Mouse (Mus musculus): ENCODE data around the gene Otof.
A peak's percentile ranks its signal among the peaks of the same experiment; 100 is the strongest.

Gene Otof

GRCm38 (mm10) chr5:30401165-30401564 is 60.6 kb downstream of the Otof start:
- H3K36me3 ChIP-seq (ENCODE audit: control insufficient read depth, insufficient read depth, low read length, poor library complexity, severe bottlenecking): no peaks in the 10 kb centered on the region
- no peaks in the 10 kb centered on the region for H3K27me3 ChIP-seq (ENCODE audit: control insufficient read depth, insufficient read depth, low read length, poor library complexity, severe bottlenecking)
- no peak for DNase-seq (ENCODE audit: low read depth, low spot score)

- Histone ChIP-seq H3K36me3 (ENCODE audit: control insufficient read depth, insufficient read depth, low read length, poor library complexity, severe bottlenecking) (no peaks in the 10 kb centered on the region), H3K27me3 (ENCODE audit: control insufficient read depth, insufficient read depth, low read length, poor library complexity, severe bottlenecking) (no peaks in the 10 kb centered on the region)
- DNase-seq (ENCODE audit: low read depth, low spot score): no peak
Measured at GRCm38 (mm10) chr5:30400521-30400920, 61.2 kb downstream of the Otof start.

- Histone ChIP-seq H3K36me3 (ENCODE audit: control insufficient read depth, insufficient read depth, low read length, poor library complexity, severe bottlenecking) (no peaks in the 10 kb centered on the region), H3K27me3 (ENCODE audit: control insufficient read depth, insufficient read depth, low read length, poor library complexity, severe bottlenecking) (no peaks in the 10 kb centered on the region)
- peak; percentile 57 for DNase-seq (ENCODE audit: low read depth, low spot score)
Measured at GRCm38 (mm10) chr5:30391473-30391872, 70.3 kb downstream of the Otof start.

GRCm38 (mm10) chr5:30389836-30390235 is 71.9 kb downstream of the Otof start:
- no peak for DNase-seq (ENCODE audit: low read depth, low spot score)
- H3K36me3 ChIP-seq (ENCODE audit: control insufficient read depth, insufficient read depth, low read length, poor library complexity, severe bottlenecking): no peaks in the 10 kb centered on the region

GRCm38 (mm10) chr5:30387726-30388125 is 74.0 kb downstream of the Otof start:
- DNase-seq (ENCODE audit: low read depth, low spot score): no peak
- Histone ChIP-seq H3K27me3 (ENCODE audit: control insufficient read depth, insufficient read depth, low read length, poor library complexity, severe bottlenecking) (no peaks in the 10 kb centered on the region), H3K36me3 (ENCODE audit: control insufficient read depth, insufficient read depth, low read length, poor library complexity, severe bottlenecking) (no peaks in the 10 kb centered on the region)

More at GRCm38 (mm10) chr5:30389836-30390235, 71.9 kb downstream of the Otof start:
- H3K27me3 ChIP-seq (ENCODE audit: control insufficient read depth, insufficient read depth, low read length, poor library complexity, severe bottlenecking): no peaks in the 10 kb centered on the region

GRCm38 (mm10) chr5:30382876-30383275 is 78.9 kb downstream of the Otof start:
- no peaks in the 10 kb centered on the region for H3K27me3 ChIP-seq (ENCODE audit: control insufficient read depth, insufficient read depth, low read length, poor library complexity, severe bottlenecking)
- H3K36me3 ChIP-seq (ENCODE audit: control insufficient read depth, insufficient read depth, low read length, poor library complexity, severe bottlenecking): no peaks in the 10 kb centered on the region
- no peak for DNase-seq (ENCODE audit: low read depth, low spot score)

- H3K36me3 ChIP-seq (ENCODE audit: control insufficient read depth, insufficient read depth, low read length, poor library complexity, severe bottlenecking): no peaks in the 10 kb centered on the region
- DNase-seq (ENCODE audit: low read depth, low spot score): no peak
- H3K27me3 ChIP-seq (ENCODE audit: control insufficient read depth, insufficient read depth, low read length, poor library complexity, severe bottlenecking): no peaks in the 10 kb centered on the region
Measured at GRCm38 (mm10) chr5:30369426-30369825, 92.3 kb downstream of the Otof start.

GRCm38 (mm10) chr5:30367405-30367804 is 94.3 kb downstream of the Otof start:
- H3K27me3 ChIP-seq (ENCODE audit: control insufficient read depth, insufficient read depth, low read length, poor library complexity, severe bottlenecking): no peaks in the 10 kb centered on the region
- no peaks in the 10 kb centered on the region for H3K36me3 ChIP-seq (ENCODE audit: control insufficient read depth, insufficient read depth, low read length, poor library complexity, severe bottlenecking)
- no peak for DNase-seq (ENCODE audit: low read depth, low spot score)

- H3K36me3 ChIP-seq (ENCODE audit: control insufficient read depth, insufficient read depth, low read length, poor library complexity, severe bottlenecking): no peaks in the 10 kb centered on the region
- DNase-seq (ENCODE audit: low read depth, low spot score): no peak
- H3K27me3 ChIP-seq (ENCODE audit: control insufficient read depth, insufficient read depth, low read length, poor library complexity, severe bottlenecking): no peaks in the 10 kb centered on the region
Measured at GRCm38 (mm10) chr5:30358436-30359099, 103.2 kb downstream of the Otof start.

GRCm38 (mm10) chr5:30356647-30357046 is 105.1 kb downstream of the Otof start:
- no peaks in the 10 kb centered on the region for H3K36me3 ChIP-seq (ENCODE audit: control insufficient read depth, insufficient read depth, low read length, poor library complexity, severe bottlenecking)
- H3K27me3 ChIP-seq (ENCODE audit: control insufficient read depth, insufficient read depth, low read length, poor library complexity, severe bottlenecking): no peaks in the 10 kb centered on the region
- no peak for DNase-seq (ENCODE audit: low read depth, low spot score)

- no peaks in the 10 kb centered on the region for H3K27me3 ChIP-seq (ENCODE audit: control insufficient read depth, insufficient read depth, low read length, poor library complexity, severe bottlenecking)
- no peak for DNase-seq (ENCODE audit: low read depth, low spot score)
- no peaks in the 10 kb centered on the region for H3K36me3 ChIP-seq (ENCODE audit: control insufficient read depth, insufficient read depth, low read length, poor library complexity, severe bottlenecking)
Measured at GRCm38 (mm10) chr5:30355559-30356159, 106.1 kb downstream of the Otof start.

GRCm38 (mm10) chr5:30355114-30355513 is 106.6 kb downstream of the Otof start:
- DNase-seq (ENCODE audit: low read depth, low spot score): no peak

GRCm38 (mm10) chr5:30353605-30354004 is 108.1 kb downstream of the Otof start:
- no peak for DNase-seq (ENCODE audit: low read depth, low spot score)
- no peaks in the 10 kb centered on the region for H3K36me3 ChIP-seq (ENCODE audit: control insufficient read depth, insufficient read depth, low read length, poor library complexity, severe bottlenecking)
- H3K27me3 ChIP-seq (ENCODE audit: control insufficient read depth, insufficient read depth, low read length, poor library complexity, severe bottlenecking): no peaks in the 10 kb centered on the region

More at GRCm38 (mm10) chr5:30355114-30355513, 106.6 kb downstream of the Otof start:
- Histone ChIP-seq H3K36me3 (ENCODE audit: control insufficient read depth, insufficient read depth, low read length, poor library complexity, severe bottlenecking) (no peaks in the 10 kb centered on the region), H3K27me3 (ENCODE audit: control insufficient read depth, insufficient read depth, low read length, poor library complexity, severe bottlenecking) (no peaks in the 10 kb centered on the region)

- Histone ChIP-seq H3K36me3 (ENCODE audit: control insufficient read depth, insufficient read depth, low read length, poor library complexity, severe bottlenecking) (no peaks in the 10 kb centered on the region), H3K27me3 (ENCODE audit: control insufficient read depth, insufficient read depth, low read length, poor library complexity, severe bottlenecking) (no peaks in the 10 kb centered on the region)
- peak; percentile 6 for DNase-seq (ENCODE audit: low read depth, low spot score)
Measured at GRCm38 (mm10) chr5:30343886-30344285, 117.8 kb downstream of the Otof start.

- Histone ChIP-seq H3K27me3 (ENCODE audit: control insufficient read depth, insufficient read depth, low read length, poor library complexity, severe bottlenecking) (no peaks in the 10 kb centered on the region), H3K36me3 (ENCODE audit: control insufficient read depth, insufficient read depth, low read length, poor library complexity, severe bottlenecking) (no peaks in the 10 kb centered on the region)
- peak; percentile 67 for DNase-seq (ENCODE audit: low read depth, low spot score)
Measured at GRCm38 (mm10) chr5:30343107-30343506, 118.6 kb downstream of the Otof start.

All from splenic B cell, adult 2 months (primary cell).